In genomic region chr12:101836546-101837274, GRCm38 (mm10) we compare ENCODE assay signal across 30 mouse cellular contexts. TPM values are rescaled to one million over a fixed set of nuclear protein-coding genes. Genes with fewer than 3 reads are reported as not detected.
DNase-seq lines count a peak whose midpoint lies in the region; ATAC-seq and TF ChIP-seq lines count a peak whose summit lies in the region.
"Had no signal": no experiment of that assay in that cellular context is flagged by ENCODE, and none has a peak within 500 bp of the region (broad histone marks: within the 10 kb centered on the region; RNA-seq: fewer than 3 reads in every experiment).

No protein-coding gene starts in this region.

- H3K36me3 ChIP-seq in kidney, adult 2 months (ENCODE audit: control insufficient read depth, insufficient read depth, low read length) = peaks cover 7% of the 10 kb centered on the region
- H3K36me3 ChIP-seq in kidney, embryonic 14.5 days (ENCODE audit: control insufficient read depth, insufficient read depth, low read length) = peaks cover 20% of the 10 kb centered on the region; the same call in 1 of the 2 replicates
- peaks cover 60% of the 10 kb centered on the region for H3K36me3 ChIP-seq in G1E (replicated peaks)

- intact Hi-C loops in left cerebral cortex, postnatal 4 days (cut with DNase I) = no loop called here

- H3K9ac ChIP-seq in kidney, embryonic 14.5 days (ENCODE audit: low read depth, low read length) = no peak overlapping the region
- H3K9ac ChIP-seq: embryonic facial prominence, embryonic 13.5 days; forebrain, embryonic 12.5 days; forebrain, embryonic 15.5 days; heart, embryonic 12.5 days; heart, embryonic 15.5 days; hindbrain, embryonic 13.5 days had no signal

- no peak for ATAC-seq in kidney, embryonic 14.5 days (ENCODE audit: low FRiP score, low TSS enrichment)
- ATAC-seq in G1E (ENCODE audit: extremely low read depth, insufficient number of reproducible peaks, low FRiP score, poor library complexity, severe bottlenecking) = peak; percentile 75
- peak; percentile 37; the same call in 1 of the 2 replicates for ATAC-seq in megakaryocyte progenitor cell, adult 5-6 weeks (replicated peaks; ENCODE audit: poor library complexity)
- ATAC-seq: CD4-positive, CD25-positive, alpha-beta regulatory T cell, adult 4 months; forebrain, embryonic 15.5 days; hindbrain, embryonic 16.5 days; Patski had no signal

- no peak for TF ChIP-seq CTCF in kidney, adult 2 months (conservative IDR thresholded peaks at IDR 0.05; ENCODE audit: insufficient read depth, insufficient read length, low read depth, low read length)
- no peak for TF ChIP-seq CTCF in G1E (IDR thresholded peaks at IDR 0.05; ENCODE audit: low read depth, low read length)

- no peak overlapping the region for H3K4me3 ChIP-seq in kidney, adult 2 months (ENCODE audit: insufficient read depth, low read depth, low read length)
- no peak overlapping the region for H3K4me3 ChIP-seq in kidney, embryonic 14.5 days (ENCODE audit: low read length)
- H3K4me3 ChIP-seq in G1E (ENCODE audit: low read depth, low read length) = no peak overlapping the region; the same call in 1 of the 2 replicates
- H3K4me3 ChIP-seq: embryonic facial prominence, embryonic 10.5 days; embryonic facial prominence, embryonic 13.5 days; erythroblast, embryonic 14.5 days; forebrain, embryonic 12.5 days; forebrain, embryonic 15.5 days; heart, embryonic 12.5 days; heart, embryonic 15.5 days; hindbrain, embryonic 10.5 days; hindbrain, embryonic 13.5 days had no signal

- peak; percentile 59 for DNase-seq in kidney, adult 2 months
- peak; percentile 51 for DNase-seq in G1E (ENCODE audit: low spot score)
- DNase-seq in Muller cell, postnatal 12 days (ENCODE audit: inconsistent ontology term) = peak; percentile 9
- no peak for DNase-seq in left cerebral cortex, postnatal 4 days
- DNase-seq in gastrocnemius, adult 8-10 months (ENCODE audit: low spot score in 2 of 2) = no peak
- DNase-seq in cerebellum, postnatal 36 days = no peak
- DNase-seq: adrenal gland, adult 2 months; adrenal gland, postnatal 14 days; cerebellum, adult 11 months; cerebellum, adult 2 months; cerebellum, adult 9-11 months; cerebellum, postnatal 25 days; embryo, embryonic 11 days; gastrocnemius, postnatal 14 days; heart, postnatal 10 days; heart, postnatal 36 days had no signal

- H3K27me3 ChIP-seq in kidney, adult 2 months (replicated peaks; ENCODE audit: control insufficient read depth, insufficient read depth, low read length) = no peaks in the 10 kb centered on the region
- H3K27me3 ChIP-seq in kidney, embryonic 14.5 days (ENCODE audit: control insufficient read depth, insufficient read depth, low read length) = no peaks in the 10 kb centered on the region
- H3K27me3 ChIP-seq in G1E (ENCODE audit: insufficient read depth, low read length) = no peaks in the 10 kb centered on the region
- H3K27me3 ChIP-seq: embryonic facial prominence, embryonic 13.5 days; forebrain, embryonic 12.5 days; forebrain, embryonic 15.5 days; heart, embryonic 12.5 days; heart, embryonic 15.5 days; hindbrain, embryonic 13.5 days; Patski had no signal

- H3K4me2 ChIP-seq in kidney, embryonic 14.5 days (replicated peaks; ENCODE audit: low read depth, low read length) = no peak overlapping the region
- H3K4me2 ChIP-seq: embryonic facial prominence, embryonic 13.5 days; forebrain, embryonic 12.5 days; forebrain, embryonic 15.5 days; heart, embryonic 12.5 days; heart, embryonic 15.5 days; hindbrain, embryonic 13.5 days had no signal

- H3K4me1 ChIP-seq in kidney, adult 2 months (ENCODE audit: control insufficient read depth, insufficient read depth, low read length) = peaks cover 2% of the 10 kb centered on the region; the same call in 1 of the 2 replicates
- H3K4me1 ChIP-seq in kidney, embryonic 14.5 days (ENCODE audit: control insufficient read depth, insufficient read depth, low read length) = peaks cover 3% of the 10 kb centered on the region; the same call in 1 of the 2 replicates
- peaks cover 31% of the 10 kb centered on the region for H3K4me1 ChIP-seq in G1E (ENCODE audit: insufficient read depth, low read depth, low read length)
- H3K4me1 ChIP-seq: forebrain, embryonic 12.5 days; forebrain, embryonic 15.5 days; heart, embryonic 15.5 days; hindbrain, embryonic 10.5 days; hindbrain, embryonic 13.5 days had no signal

- no peaks in the 10 kb centered on the region for H3K9me3 ChIP-seq in kidney, embryonic 14.5 days (ENCODE audit: control insufficient read depth, low read length)
- H3K9me3 ChIP-seq in G1E (replicated peaks) = no peaks in the 10 kb centered on the region
- H3K9me3 ChIP-seq: embryonic facial prominence, embryonic 10.5 days; embryonic facial prominence, embryonic 13.5 days; forebrain, embryonic 12.5 days; forebrain, embryonic 15.5 days; heart, embryonic 12.5 days; heart, embryonic 15.5 days; hindbrain, embryonic 10.5 days; hindbrain, embryonic 13.5 days had no signal

- TF ChIP-seq POLR2A in kidney, adult 2 months (IDR thresholded peaks at IDR 0.05; ENCODE audit: low read depth, low read length) = no peak

- H3K27ac ChIP-seq in kidney, adult 2 months (ENCODE audit: insufficient read depth, low read depth, low read length) = no peak overlapping the region
- H3K27ac ChIP-seq in kidney, embryonic 14.5 days (ENCODE audit: low read depth, low read length) = no peak overlapping the region
- H3K27ac ChIP-seq: embryonic facial prominence, embryonic 10.5 days; embryonic facial prominence, embryonic 13.5 days; forebrain, embryonic 12.5 days; forebrain, embryonic 15.5 days; heart, embryonic 15.5 days; hindbrain, embryonic 10.5 days; hindbrain, embryonic 13.5 days had no signal

- 83% methylated on average over 10 of the region's 10 CpGs for WGBS in kidney, adult 2 months
- WGBS in kidney, embryonic 14.5 days = 91% methylated on average over 10 of the region's 10 CpGs

RNA-seq across cellular contexts. Expression of gene Fbln5, which starts 17.9 kb away (rescaled TPM):
- polyA plus RNA-seq in kidney, adult 2 months (2012; rRNA removed) = 302 and 308 TPM in 2 replicates
- 36.2 and 51.3 TPM in 2 replicates for polyA plus RNA-seq in kidney, embryonic 14.5 days (2014; fragmentation: Nextera tagmentation; extraction: Ambion mirVana)
- not detected in 2 replicates for total RNA-seq in G1E (2014; fragmentation: Nextera tagmentation)
- total RNA-seq in G1E (2017) = 0.12 and 0.22 TPM in 2 replicates
- polyA plus RNA-seq in G1E (2012) = not detected in 2 replicates
- not detected in 2 replicates for total RNA-seq in megakaryocyte progenitor cell, adult 5-6 weeks (2015)
- not detected in 2 replicates for total RNA-seq in megakaryocyte progenitor cell, adult 5-6 weeks (2017)
- total RNA-seq in left cerebral cortex, postnatal 4 days (2021) = 1 to 10 TPM; 9.2 TPM
- total RNA-seq in gastrocnemius, adult 8-10 months (2022) = 10 to 100 TPM in 2 of 4 experiments, 1 to 10 TPM in 2; 7.9 to 13.3 (median 10.9) TPM
- polyA plus RNA-seq: CD4-positive, CD25-positive, alpha-beta regulatory T cell, adult 4 months; erythroblast, embryonic 14.5 days had no signal

Comparison
In these comparisons a context has a peak if more than half of its experiments do, and no peak if none do; other contexts are left out.
1. DNase-seq: peak in kidney, adult 2 months (single experiment), G1E (single experiment) and Muller cell, postnatal 12 days (single experiment); none in left cerebral cortex, postnatal 4 days (single experiment), gastrocnemius, adult 8-10 months (0 of 2) and cerebellum, postnatal 36 days (0 of 2).
2. RNA of gene Fbln5, which starts 17.9 kb away (total RNA-seq): 7.9 to 13.3 TPM in gastrocnemius, adult 8-10 months and 9.2 TPM in left cerebral cortex, postnatal 4 days; 0.12 to 0.22 TPM in G1E and not detected in megakaryocyte progenitor cell, adult 5-6 weeks; every median in the first group is over 4 times any median in the second.